8 mouse cellular contexts compared by ENCODE assay signal in the genomic region with DNA sequence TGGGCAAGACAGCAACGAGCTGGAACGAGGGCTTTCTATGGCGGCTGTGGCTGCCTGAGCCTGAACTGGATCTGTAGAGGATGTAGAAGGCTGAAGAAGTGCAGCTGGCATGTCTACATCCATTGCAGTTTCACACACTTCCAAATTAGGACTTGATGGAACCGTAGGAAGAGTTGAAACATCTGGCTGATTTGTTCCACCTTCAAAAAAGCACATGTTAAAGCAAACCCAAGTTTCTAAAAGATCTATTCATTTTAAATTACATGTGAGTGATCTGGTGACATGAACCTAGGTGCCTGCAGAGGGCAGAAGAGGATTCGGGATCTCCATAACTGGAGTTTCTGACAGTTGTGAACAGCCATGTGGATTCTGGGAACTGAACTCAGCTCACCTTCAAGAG.
DNase-seq lines count a peak whose midpoint lies in the region; ATAC-seq and TF ChIP-seq lines count a peak whose summit lies in the region.

No protein-coding gene starts in this region.

- TF ChIP-seq EP300 in heart, adult 2 months (IDR thresholded peaks at IDR 0.05; ENCODE audit: insufficient read depth, low read depth, low read length) = no peak

- H3K36me3 ChIP-seq in heart, adult 2 months (ENCODE audit: control insufficient read depth, insufficient read depth, low read length) = no peaks in the 10 kb centered on the region; the same call in 1 of the 2 replicates
- peaks cover 22% of the 10 kb centered on the region for H3K36me3 ChIP-seq in heart, embryonic 12.5 days

- intact Hi-C loops in heart, adult 2 months (cut with DNase I) = loop anchor here (1.0 to 10.0 kb wide), 2 partner anchors 115 to 256 kb away; no protein-coding TSS in a partner anchor

- H3K4me3 ChIP-seq in heart, adult 2 months = no peak overlapping the region
- no peak overlapping the region for H3K4me3 ChIP-seq in heart, embryonic 12.5 days

- no peaks in the 10 kb centered on the region for H3K27me3 ChIP-seq in heart, adult 2 months (ENCODE audit: control insufficient read depth, insufficient read depth, low read length)
- no peaks in the 10 kb centered on the region for H3K27me3 ChIP-seq in heart, embryonic 12.5 days (replicated peaks)

- no peak for TF ChIP-seq POLR2A in heart, adult 2 months (IDR thresholded peaks at IDR 0.05; ENCODE audit: insufficient read depth, low read depth, low read length)

- no peak for ATAC-seq in heart, embryonic 12.5 days (ENCODE audit: insufficient number of reproducible peaks, low FRiP score)

- H3K27ac ChIP-seq in heart, adult 2 months = no peak overlapping the region
- H3K27ac ChIP-seq in heart, embryonic 12.5 days (ENCODE audit: poor library complexity, severe bottlenecking) = no peak overlapping the region

- no peak overlapping the region for H3K9ac ChIP-seq in heart, adult 2 months (ENCODE audit: low read depth, low read length)
- H3K9ac ChIP-seq in heart, embryonic 12.5 days = no peak overlapping the region

- WGBS in heart, adult 2 months = 64% methylated on average over 5 of the region's 5 CpGs
- 77% methylated on average over 5 of the region's 5 CpGs for WGBS in heart, embryonic 12.5 days

- peak in 1 of 2 experiments; percentile 14 for DNase-seq in heart, adult 2 months
- peak; percentile 8 to 12 for DNase-seq in B cell, adult 2 months
- peak; percentile 20 for DNase-seq in adrenal gland, postnatal 25 days
- DNase-seq in kidney, postnatal 10 days = peak; percentile 56
- peak; percentile 8 for DNase-seq in retina, postnatal 7 days (ENCODE audit: low read depth, low spot score)
- DNase-seq in frontal cortex, postnatal 14 days (ENCODE audit: low spot score in 2 of 2) = no peak
- no peak for DNase-seq in layer of hippocampus, postnatal 36 days

- H3K9me3 ChIP-seq in heart, embryonic 12.5 days (replicated peaks) = no peaks in the 10 kb centered on the region

- peak; percentile 76 for TF ChIP-seq CTCF in heart, adult 2 months (IDR thresholded peaks at IDR 0.05)

- H3K4me2 ChIP-seq in heart, embryonic 12.5 days = no peak overlapping the region

- no peaks in the 10 kb centered on the region for H3K4me1 ChIP-seq in heart, adult 2 months (ENCODE audit: control insufficient read depth, insufficient read depth, low read length)
- no peaks in the 10 kb centered on the region for H3K4me1 ChIP-seq in heart, embryonic 12.5 days (replicated peaks)

- H3K79me2 ChIP-seq in heart, adult 2 months (replicated peaks; ENCODE audit: control insufficient read depth, insufficient read depth, low read length) = no peaks in the 10 kb centered on the region

Comparison
In these comparisons a context has a peak if more than half of its experiments do, and no peak if none do; other contexts are left out.
1. DNase-seq: peak in B cell, adult 2 months (2 of 2), adrenal gland, postnatal 25 days (single experiment), kidney, postnatal 10 days (single experiment) and retina, postnatal 7 days (single experiment); none in frontal cortex, postnatal 14 days (0 of 2) and layer of hippocampus, postnatal 36 days (0 of 2).